Mouse (Mus musculus) E14TG2a.4 (cell line): Measurements from ENCODE around the gene Defb23.
"Not testable (repeated sequence)": the region's sequence is repeated elsewhere in the genome, so short reads cannot be mapped to it uniquely, and the experiment has no call there.

Experiments
- H3K27me3 ChIP-seq: 2 replicates; pipeline ENCODE4 v1.6.1; 2014; ENCODE audit warnings: low read length, control low read depth; ENCODE audit not compliant: insufficient read depth
- H3K36me3 ChIP-seq: 2 replicates; pipeline ENCODE4 v1.6.1; 2014; ENCODE audit warnings: low read length, control low read depth; ENCODE audit not compliant: insufficient read depth
- H3K4me1 ChIP-seq: replicated peaks from 2 replicates; pipeline ENCODE4 v1.6.1; 2014; ENCODE audit warnings: low read depth, low read length, control low read depth
- H3K4me3 ChIP-seq: replicated peaks from 2 replicates; pipeline ENCODE4 v1.5.1; 2014; ENCODE audit warnings: mild to moderate bottlenecking, low read length
- H3K9me3 ChIP-seq: 2 replicates; pipeline ENCODE4 v1.6.1; 2014; ENCODE audit warnings: low read length, control low read depth
- CTCF ChIP-seq: conservative IDR thresholded peaks from 2 replicates; pipeline ENCODE4 v1.5.1; 2014; ENCODE audit warnings: low read length
- NANOG ChIP-seq: IDR thresholded peaks from 2 replicates; pipeline ENCODE4 v1.6.1; 2014; ENCODE audit warnings: borderline replicate concordance, low read length, mixed read lengths
- POU5F1 ChIP-seq: IDR thresholded peaks from 2 replicates; pipeline ENCODE4 v1.6.1; 2014; ENCODE audit warnings: low read length, borderline replicate concordance

Gene Defb23

GRCm38 (mm10) chr2:152428481-152428880 is 35.9 kb downstream of the Defb23 start:
- TF ChIP-seq CTCF: peak; percentile 21; the same call in 1 of the 2 replicates
- not testable (repeated sequence) for H3K36me3 ChIP-seq, H3K4me3 ChIP-seq, H3K9me3 ChIP-seq
- Histone ChIP-seq H3K27me3 (peaks cover 19% of the 10 kb centered on the region; the same call in 1 of the 2 replicates), H3K4me1 (peaks cover 11% of the 10 kb centered on the region)

- H3K36me3 ChIP-seq: no peaks in the 10 kb centered on the region
- peaks cover 15% of the 10 kb centered on the region; the same call in 1 of the 2 replicates for H3K27me3 ChIP-seq
- TF ChIP-seq CTCF: no peak
- TF ChIP-seq POU5F1: no peak
- TF ChIP-seq NANOG: no peak
- H3K4me3 ChIP-seq: no peak overlapping the region
- H3K9me3 ChIP-seq: no peaks in the 10 kb centered on the region
- peaks cover 11% of the 10 kb centered on the region for H3K4me1 ChIP-seq
Measured at GRCm38 (mm10) chr2:152427493-152427892, 36.9 kb downstream of the Defb23 start.

- H3K4me3 ChIP-seq: 0 out of 2 replicates have a peak overlapping the region, but pooled peaks have one; percentile 92
- H3K27me3 ChIP-seq: no peaks in the 10 kb centered on the region
- TF ChIP-seq POU5F1: no peak
- TF ChIP-seq NANOG: no peak
- TF ChIP-seq CTCF: no peak
- H3K9me3 ChIP-seq: peaks cover 34% of the 10 kb centered on the region
- H3K36me3 ChIP-seq: peaks cover 13% of the 10 kb centered on the region
- peaks cover 29% of the 10 kb centered on the region for H3K4me1 ChIP-seq
Measured at GRCm38 (mm10) chr2:152415786-152416185, 48.6 kb downstream of the Defb23 start.

GRCm38 (mm10) chr2:152415287-152415686 is 49.1 kb downstream of the Defb23 start, which contains the start of gene 6820408C15Rik:
TSS of gene 6820408C15Rik (plus strand) at chr2:152415587.
- Histone ChIP-seq H3K27me3 (no peaks in the 10 kb centered on the region), H3K4me3 (peak within 1 kb of the TSS; percentile 92), H3K36me3 (peaks cover 13% of the 10 kb centered on the region), H3K4me1 (peaks cover 34% of the 10 kb centered on the region), H3K9me3 (peaks cover 30% of the 10 kb centered on the region)
- TF ChIP-seq CTCF: no peak
- TF ChIP-seq NANOG: no peak

GRCm38 (mm10) chr2:152414591-152415165 is 49.7 kb downstream of the Defb23 start, which contains the start of gene Zcchc3:
TSS of gene Zcchc3 (minus strand) at chr2:152415027.
- H3K36me3 ChIP-seq: peaks cover 13% of the 10 kb centered on the region
- no peaks in the 10 kb centered on the region for H3K27me3 ChIP-seq
- H3K4me1 ChIP-seq: peaks cover 40% of the 10 kb centered on the region
- no peak for TF ChIP-seq POU5F1
- TF ChIP-seq NANOG: no peak
- TF ChIP-seq CTCF: no peak
- peak within 1 kb of the TSS; percentile 92 for H3K4me3 ChIP-seq
- H3K9me3 ChIP-seq: peaks cover 24% of the 10 kb centered on the region

- Histone ChIP-seq H3K27me3 (no peaks in the 10 kb centered on the region), H3K36me3 (peaks cover 13% of the 10 kb centered on the region), H3K9me3 (peaks cover 20% of the 10 kb centered on the region), H3K4me3 (peak overlapping the region; percentile 92), H3K4me1 (peaks cover 45% of the 10 kb centered on the region)
- TF ChIP-seq NANOG (no peak), CTCF (no peak)
Measured at GRCm38 (mm10) chr2:152413765-152414584, 50.4 kb downstream of the Defb23 start.

GRCm38 (mm10) chr2:152413158-152413764 is 51.2 kb downstream of the Defb23 start:
- Histone ChIP-seq H3K4me1 (peaks cover 45% of the 10 kb centered on the region), H3K27me3 (no peaks in the 10 kb centered on the region), H3K4me3 (peak overlapping the region; percentile 92), H3K9me3 (peaks cover 20% of the 10 kb centered on the region), H3K36me3 (peaks cover 13% of the 10 kb centered on the region)
- TF ChIP-seq POU5F1 (no peak), NANOG (no peak), CTCF (no peak)

GRCm38 (mm10) chr2:152412526-152413157 is 51.8 kb downstream of the Defb23 start:
- Histone ChIP-seq H3K27me3 (no peaks in the 10 kb centered on the region), H3K4me1 (peaks cover 45% of the 10 kb centered on the region), H3K36me3 (peaks cover 13% of the 10 kb centered on the region), H3K4me3 (peak overlapping the region; percentile 92), H3K9me3 (peaks cover 20% of the 10 kb centered on the region)
- TF ChIP-seq POU5F1 (no peak), NANOG (no peak), CTCF (no peak)
